Mouse (Mus musculus): ENCODE measurements at regions not wholly inside any gene's neighbourhood (a gene's known extent, or its start where the extent isn't known, plus 50 kb on each side); places are given as distances from the start of the nearest gene placed in this dataset.

DNA sequence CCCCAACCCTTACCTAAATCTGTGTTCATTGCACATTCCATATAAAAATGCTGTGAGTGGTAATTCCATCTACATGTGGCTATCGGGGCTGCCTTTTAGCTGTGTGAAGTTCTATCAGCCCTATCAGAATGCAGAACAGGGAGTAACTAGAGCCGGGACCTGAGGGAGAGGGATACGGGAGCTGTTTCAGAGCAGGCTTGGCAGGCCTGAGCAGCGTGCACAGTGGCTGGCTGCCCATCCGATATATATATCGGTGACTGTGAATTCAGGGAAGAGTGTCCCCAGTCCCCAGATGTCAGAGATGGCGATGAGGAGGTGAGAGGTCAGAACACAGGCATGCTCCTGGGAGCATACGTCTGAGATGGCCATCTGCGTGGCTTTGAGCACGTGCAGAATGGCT lies 79.0 kb downstream of the Arl4c start:
- peak; percentile 81 for DNase-seq

DNA sequence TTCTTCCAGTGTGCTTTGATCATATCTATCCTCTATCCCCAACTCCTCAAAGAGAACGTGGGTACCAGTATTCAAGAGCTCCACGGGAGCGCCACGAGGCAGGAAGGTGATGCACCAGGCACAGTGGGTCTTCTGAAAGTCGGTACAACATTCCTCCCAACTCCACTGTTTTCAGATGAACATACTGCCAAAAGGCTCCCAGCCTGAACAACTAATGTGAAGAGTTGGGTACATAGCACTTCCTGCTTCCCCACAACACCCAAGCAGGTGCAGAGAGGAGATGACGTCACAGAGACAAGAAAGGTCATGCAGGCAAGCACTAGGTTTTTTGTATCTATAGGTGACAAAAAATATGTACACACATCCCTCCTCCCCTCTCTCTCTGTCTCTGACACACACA lies 79.7 kb downstream of the Arl4c start:
- peak; percentile 76 for DNase-seq

DNA sequence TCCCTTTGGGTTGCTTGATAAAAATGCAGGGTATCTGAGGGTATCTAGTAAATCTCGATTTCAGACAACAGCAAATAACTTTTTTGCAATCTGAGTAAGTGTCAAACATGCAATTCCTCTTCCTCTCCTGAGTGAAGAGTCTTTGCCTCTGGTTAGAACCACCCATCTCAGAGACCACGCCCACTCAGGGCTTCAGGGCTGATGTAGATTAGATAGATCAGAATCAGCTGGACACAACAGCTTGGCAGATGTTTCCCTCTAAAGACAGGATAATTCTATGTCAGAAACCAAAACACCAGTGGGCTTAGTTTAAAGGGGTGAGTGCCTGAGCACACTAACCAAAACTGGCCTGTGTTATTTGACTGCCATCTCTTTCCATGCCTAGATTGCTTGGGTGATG lies 80.8 kb downstream of the Arl4c start:
- peak; percentile 83 for DNase-seq

DNA sequence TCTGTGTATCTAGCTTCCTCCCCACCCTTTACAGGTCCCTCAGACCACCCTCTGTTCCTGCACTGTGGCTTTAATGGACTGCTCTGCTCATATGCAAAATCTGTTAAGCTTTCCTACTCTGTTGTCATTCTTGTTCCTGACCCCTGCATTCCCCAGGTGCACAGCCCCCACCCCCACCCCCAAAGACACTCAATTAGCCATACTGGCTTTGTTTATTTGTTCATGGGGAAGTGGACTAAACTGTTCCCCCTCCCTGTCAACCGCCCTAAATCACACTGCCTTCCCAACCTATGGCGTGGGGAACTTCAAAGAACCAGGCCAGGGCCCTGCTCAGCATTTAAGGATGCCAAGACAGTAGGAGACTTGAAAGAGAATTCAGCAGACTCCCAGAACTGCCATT lies 89.0 kb downstream of the Arl4c start:
- DNase-seq = peak; percentile 78

DNA sequence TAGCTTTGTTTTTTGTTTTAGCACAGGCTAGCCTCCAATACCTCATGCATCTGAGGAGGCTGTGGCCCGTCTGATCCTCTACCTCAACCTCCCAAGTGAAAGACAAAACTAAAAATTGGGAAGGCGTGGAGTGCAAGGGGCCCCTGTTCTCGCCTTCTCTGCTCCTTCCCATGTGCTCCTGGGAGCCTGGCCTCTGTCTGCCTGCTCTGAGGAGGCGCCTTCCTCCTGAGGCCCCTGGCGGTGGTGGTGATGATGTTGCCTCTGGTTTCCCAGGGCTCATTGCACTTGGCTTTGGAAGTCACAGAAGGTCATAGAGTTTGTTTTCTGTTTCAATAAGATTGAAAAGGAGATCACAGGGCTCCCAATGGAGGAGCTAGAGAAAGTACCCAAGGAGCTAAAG lies 90.8 kb downstream of the Arl4c start:
- peak; percentile 80 for DNase-seq

DNA sequence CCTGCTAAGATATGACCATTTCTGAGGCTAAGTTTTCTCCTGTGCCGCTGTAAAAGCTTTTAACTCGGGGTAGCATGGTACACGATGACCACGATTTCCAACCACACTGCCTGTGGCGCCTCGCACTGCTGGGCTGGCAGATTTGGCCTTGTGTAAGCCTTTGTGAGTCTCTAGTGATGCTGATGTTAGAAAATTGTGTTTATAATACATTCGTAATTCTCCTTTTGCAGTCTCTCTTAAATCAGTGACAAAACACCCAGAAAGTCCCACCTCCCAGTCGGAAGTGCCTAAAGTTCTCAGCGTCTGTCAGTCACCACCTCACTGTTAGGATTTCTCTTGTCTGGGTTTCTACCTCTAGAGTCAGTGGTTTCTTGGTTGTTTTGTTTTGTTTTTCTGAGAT lies 91.2 kb downstream of the Arl4c start:
- DNase-seq = peak; percentile 83

DNA sequence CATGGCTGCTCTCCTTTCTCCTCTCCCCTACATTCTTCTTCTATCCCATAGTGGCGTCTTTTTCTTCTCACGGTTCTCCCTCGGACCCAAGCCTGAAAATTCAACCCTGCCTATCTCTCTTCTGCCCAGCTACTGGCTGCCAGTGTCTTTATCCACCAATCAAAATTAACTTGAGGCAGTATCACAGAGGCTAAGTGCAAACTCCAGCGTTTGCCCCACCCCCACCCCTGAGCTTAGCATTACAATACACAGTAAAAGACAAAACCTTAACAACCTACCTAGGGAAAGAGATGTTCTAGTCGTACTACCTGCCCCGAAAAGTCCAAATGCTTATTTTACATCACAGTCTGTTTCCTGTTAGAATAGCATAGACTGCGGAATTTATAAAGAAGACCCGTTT lies 93.2 kb downstream of the Arl4c start:
- no peak for DNase-seq

DNA sequence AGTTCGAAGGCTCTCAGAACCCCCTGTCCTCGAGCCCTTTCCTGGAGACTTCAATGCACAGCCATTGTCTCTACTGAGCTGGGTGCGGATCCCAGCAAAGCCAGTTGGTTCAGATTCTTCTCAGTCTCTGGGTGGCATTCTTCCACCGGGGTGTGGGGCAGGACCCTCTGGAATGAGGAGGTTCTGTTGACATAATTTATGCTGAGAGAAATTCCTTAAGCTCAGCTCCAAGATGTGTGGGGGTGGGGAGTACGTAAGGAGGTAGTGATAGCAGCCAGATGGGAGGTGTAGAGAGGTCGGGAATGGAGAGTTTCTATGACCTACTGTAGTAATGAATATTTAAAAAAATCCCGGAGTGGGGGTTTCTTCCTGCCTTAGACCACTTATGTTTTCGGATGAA lies 93.8 kb downstream of the Arl4c start:
- peak; percentile 59 for DNase-seq

DNA sequence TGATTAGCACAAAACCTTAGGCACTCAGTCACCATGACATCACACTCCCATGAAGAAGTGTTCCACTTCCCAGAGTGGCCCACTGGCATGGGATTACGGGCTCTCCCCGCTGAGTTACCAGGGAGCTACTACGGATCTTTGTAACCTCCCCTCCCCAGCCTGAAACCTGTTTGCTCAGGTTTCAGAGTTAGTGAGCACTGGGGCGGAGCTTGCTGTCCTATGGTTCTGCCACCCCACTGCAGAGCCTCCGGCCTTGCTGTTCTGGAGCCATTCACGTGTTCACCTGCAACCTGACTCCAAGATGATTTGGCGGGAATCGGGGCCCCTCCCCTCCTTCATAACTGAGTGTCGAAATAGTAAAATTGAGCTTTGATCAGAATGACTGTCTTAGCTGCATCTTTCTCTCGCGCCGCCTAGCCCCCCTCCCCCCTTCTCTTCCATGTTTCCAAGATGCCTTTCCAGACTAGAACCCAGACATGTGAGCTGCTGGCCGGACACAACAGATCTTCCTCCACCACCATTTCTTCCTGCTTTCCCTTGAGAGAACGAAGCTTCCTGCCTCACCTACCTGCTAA lies 95.8 kb upstream of the Glrp1 start:
- peak; percentile 79 for DNase-seq

DNA sequence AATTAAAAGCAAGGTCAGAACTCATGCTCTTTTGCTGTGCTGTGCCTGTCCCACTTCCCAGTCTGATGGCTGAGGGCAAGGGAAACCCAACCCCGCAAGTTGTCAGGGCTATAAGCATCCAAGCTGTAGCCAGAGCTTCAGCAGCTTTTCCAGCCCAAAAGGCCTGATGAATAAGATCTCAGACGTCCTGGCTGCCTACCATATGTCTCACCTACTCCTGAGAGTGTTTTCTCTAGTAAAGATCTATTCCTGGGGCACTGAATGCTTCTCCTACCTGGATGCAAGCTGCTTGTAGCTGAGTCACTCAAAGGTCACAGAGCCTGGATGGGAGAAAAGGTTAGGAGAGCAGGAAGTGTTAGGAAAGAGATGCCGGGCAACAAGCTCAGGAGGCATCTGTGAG lies 92.4 kb upstream of the Glrp1 start:
- DNase-seq = peak; percentile 55

DNA sequence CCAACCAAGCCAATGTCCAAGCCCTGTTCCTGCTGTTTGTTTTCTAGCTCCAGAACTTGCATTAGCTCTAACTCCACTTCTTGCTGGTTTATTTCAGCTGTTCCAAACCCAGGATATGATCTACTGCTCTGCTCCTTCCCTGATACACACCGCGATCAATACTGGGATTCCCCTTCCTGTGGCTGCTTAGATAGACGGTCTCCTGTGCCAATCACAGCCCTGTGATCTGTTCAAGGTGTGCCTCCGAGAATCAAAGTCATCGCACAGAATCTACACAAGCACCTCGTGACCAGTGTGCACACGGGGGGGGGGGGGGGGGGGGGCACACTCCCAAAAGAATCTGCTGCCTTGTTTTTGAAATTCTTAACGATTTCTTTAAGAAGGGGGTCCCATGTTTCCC lies 91.9 kb upstream of the Glrp1 start:
- peak; percentile 29 for DNase-seq

DNA sequence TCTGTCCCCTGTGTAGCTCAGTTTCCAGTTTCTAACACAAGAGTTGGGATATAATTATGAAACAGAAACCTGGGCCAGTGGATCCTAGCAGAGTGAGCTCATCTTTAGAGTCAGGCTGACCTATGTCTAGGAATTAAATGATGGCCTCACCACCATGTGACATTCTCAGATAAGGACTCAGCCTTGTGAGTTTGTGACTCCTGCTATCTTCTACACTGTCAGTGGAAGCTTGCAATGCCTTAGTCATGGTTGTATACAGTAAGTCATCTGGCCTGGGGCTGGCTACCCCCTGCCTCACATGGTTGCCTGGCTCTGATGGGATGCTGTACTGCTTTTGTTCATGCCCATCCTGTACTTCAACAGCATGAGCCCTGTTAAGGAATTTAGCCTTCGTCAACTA lies 90.3 kb upstream of the Glrp1 start:
- peak; percentile 46 for DNase-seq

DNA sequence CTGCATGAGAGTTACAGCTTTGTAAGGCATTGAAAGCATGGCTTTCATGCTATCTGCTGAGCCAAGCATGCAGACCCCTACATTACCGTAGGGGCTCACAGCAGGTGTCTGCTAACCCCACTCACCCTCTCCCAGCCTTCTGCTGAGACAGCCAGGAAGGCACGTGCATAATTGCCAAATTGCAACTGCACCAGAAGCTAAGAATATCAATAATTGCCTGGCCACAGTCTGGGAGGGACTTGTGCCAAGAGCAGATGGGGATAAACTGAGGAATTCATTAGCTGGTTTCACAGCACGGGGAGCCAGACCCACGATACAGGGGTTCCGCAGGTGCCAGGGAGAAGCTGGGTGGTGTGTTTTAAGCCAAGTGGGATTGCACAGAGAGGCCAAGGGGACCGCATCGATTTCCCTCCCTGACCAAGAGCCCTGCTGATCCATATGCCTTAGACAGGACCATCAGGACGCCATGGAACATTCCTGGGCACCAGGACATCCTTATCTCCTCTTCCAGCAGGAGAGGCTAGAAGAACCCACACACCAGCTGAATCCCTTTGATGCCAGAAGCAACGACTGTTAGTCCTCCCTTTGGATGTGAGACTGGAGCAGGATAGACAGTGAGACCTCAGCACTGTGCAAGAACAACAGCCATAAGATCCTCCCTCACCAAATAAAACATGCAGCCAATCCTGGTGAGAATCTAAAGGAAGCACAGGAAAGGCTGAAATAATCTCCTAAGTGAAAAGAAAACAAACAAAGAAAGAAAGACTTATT lies 84.8 kb upstream of the Glrp1 start:
- peak; percentile 90 for DNase-seq

DNA sequence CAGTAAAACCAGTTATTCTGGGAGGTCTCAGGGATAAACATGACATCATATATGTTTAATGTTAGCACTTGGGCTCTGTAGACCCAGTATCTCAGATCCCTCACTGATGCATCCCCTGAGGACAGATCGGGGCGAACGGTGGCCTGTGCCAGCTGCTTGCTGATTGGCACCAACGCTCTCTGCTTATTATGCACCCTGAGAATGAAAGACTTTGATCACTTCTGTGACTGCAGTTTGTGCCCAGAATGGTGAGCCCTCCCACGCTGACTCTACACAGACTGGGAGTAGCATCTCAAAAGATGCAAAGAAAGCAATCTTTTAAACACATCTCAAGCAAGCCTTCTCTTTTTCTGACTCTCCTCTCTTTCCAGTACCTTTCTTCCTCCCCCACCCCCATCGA lies 82.2 kb upstream of the Glrp1 start:
- peak; percentile 23 for DNase-seq

DNA sequence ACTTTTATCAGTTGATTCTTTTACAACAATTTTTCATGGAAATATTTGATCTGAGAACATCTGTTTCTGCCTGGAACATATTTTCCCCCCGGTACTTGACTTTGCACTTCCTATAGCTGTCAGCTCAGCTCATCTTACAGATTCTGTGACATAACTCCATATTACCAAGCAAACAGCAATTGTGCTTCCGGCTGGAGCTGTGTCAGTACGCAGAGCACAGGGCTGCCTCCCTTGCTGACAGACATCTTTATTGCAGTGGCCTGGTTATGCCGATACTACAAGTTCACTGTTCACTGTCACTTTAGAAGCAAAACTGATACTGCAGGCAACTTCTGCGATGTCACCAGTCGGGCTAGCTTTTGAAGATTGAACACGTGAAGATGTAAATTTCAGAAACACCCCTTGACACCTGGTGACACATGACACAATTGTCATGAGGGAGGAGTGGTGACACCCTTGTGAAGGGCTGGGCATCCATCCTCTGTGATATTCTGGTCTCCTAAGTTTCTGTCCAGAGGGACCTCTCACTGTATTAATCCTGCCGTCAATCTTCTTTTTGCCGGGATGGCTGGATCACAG lies 81.0 kb upstream of the Glrp1 start:
- DNase-seq = peak; percentile 61

DNA sequence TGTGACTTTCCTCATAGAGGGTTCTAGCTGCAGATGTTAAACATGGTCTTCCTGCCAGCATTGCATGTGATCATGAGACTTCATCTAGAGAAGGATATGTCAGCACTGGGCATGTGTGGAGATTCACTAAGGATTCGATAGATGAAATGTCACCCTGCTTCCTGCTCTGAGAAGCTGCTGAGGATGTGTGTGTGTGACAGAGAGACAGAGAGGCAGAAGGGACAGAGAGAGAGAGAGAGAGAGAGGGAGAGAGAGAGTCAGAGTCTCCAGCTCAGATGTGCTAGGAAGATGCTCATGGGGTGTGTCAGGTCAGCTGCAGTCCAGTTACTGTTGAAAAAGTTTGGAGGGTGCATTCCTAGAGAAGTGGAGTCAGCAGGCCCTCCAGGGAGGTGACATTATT lies 78.9 kb upstream of the Glrp1 start:
- DNase-seq = no peak

DNA sequence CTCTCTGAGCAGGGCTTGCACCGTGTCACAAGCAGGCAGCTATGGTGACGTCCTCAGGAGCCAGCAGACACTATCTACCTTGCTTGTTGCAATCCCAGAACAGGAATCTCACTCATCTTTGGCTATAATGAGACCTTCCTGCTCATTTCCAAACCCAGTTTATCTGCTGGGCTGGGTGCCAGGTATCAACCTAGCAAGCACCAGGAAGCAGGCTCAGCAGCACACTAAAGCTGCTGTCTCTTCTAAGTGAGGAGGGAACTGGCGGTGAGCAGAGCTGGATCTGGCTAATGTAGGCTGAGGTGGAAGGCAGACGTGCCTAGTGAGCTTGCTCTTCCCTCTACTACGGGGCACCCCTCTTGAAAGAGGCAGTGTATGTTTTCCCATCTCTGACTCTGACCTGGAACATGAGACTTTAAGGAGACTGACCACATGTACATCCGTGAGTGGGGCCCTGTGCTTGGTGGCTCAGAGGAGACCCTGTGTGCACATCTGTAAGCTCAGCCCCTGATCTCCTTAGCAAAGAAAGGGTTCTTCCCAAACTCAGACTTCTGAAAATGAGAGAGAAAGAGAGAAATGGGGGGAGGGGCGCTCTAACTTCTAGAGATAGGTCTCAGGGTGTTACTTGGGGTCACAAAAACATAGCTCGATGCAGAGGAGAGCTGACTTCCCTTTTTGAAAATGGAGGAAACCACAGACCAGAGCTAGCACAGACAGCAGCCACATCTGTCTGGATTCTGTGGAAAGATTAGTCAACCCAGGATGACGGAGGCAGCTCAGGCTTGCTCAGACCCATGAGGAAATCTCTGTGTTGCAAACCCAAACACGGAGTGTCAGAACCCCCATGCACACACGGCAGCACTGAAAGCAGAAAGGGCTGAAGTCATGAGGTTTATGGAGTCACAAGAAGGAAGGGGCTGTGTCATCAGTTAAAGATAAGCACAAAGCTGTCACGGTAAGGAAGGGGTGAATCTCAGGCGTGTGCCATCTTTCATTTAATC lies 77.3 kb upstream of the Glrp1 start:
- DNase-seq = peak; percentile 98

DNA sequence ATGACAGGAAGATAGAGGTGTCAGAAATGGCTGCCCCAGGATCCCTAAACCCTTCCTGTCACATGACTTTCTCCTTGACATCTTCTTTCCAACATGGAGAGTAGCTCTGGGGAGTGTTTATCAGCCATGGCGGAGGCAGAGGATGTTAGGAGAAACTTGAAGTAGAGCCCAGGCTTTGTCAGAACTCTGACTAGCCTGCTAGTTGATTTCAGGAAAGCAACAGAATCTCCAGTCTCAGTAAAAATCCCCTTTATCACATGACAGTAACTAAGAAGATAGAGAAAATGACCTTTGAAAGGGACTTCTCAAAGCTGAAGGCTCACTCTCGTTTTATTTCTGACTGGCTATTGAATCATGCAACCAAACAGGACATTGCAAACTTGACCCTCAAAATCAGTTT lies 76.3 kb upstream of the Glrp1 start:
- DNase-seq = no peak

DNA sequence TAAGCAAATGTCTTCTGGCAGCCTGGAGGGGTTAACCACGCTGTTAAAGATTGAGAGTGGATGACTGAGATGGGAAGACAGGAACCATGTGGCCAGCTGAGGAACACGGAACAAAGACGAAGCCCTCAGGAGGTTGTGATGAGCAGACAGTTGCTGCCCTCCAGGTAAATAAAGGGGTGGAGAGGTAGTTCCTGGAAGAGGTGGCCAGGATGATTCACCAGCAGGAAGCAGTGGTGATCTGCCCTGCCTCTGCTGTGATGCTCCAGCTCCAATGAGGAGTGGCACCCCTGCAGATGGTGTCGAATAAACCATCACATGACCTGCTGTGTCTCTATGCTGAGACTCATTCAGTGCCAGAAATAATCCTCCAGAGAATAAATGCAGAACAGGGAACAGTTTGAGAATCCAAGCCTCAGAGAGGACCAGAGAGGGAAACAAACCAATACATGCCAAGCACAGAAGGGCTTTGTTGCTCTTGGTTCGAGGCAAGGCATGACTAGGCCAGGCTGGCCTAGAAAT lies 74.7 kb upstream of the Glrp1 start:
- DNase-seq = no peak

DNA sequence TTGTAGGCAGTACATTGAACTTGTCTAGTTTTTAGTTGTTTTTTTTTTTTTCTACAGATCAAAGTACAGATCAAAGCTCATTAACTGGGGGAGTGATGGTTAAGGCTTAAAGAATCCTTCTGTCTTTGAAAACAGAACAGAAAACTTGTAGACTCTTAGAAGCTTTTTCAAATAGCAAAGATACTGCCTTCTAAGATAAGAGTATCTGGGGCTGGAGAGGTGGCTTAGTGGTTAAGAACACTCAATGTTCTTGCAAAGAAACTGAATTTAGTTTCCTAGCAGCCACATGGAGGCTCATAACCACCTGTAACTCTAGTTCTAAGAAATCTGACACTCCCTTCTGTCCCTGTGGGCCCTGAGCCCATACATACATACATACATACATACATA lies 68.4 kb upstream of the Glrp1 start:
- no peak for DNase-seq

DNA sequence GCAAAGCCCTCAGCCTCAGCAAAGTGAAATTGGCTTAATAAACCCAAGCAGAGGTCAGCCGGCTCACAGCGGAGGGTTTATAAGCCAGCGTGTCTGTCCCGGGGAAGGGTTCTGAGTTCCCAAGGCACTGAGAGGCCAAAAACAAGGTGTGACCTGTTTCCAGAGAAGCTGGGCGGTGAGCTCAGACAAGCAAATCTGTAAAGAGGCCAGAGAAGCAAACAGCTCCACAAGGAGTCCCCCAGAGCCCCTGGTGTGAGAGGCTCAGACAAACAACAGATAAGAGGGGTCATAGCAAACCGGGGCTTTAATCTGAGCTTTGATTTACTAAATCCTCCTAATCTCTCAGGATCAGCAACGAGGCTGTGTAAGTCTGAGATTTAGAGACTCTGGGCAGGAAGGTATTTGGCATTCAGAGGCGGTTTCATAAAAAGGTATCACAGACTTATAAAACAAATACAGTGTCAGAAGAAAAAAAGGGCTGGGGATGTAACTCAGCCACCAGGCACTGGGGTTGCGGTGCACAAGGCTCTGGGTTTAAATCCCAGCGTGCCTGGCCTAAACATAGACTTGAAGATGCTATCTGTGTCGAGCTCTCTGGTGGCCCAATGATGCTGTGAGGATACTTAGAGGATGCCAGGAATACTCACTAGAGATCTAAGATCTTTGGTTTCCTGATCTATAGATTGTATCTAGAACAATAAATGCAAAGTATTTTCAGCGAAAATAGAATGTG lies 67.8 kb upstream of the Glrp1 start:
- no peak for DNase-seq

DNA sequence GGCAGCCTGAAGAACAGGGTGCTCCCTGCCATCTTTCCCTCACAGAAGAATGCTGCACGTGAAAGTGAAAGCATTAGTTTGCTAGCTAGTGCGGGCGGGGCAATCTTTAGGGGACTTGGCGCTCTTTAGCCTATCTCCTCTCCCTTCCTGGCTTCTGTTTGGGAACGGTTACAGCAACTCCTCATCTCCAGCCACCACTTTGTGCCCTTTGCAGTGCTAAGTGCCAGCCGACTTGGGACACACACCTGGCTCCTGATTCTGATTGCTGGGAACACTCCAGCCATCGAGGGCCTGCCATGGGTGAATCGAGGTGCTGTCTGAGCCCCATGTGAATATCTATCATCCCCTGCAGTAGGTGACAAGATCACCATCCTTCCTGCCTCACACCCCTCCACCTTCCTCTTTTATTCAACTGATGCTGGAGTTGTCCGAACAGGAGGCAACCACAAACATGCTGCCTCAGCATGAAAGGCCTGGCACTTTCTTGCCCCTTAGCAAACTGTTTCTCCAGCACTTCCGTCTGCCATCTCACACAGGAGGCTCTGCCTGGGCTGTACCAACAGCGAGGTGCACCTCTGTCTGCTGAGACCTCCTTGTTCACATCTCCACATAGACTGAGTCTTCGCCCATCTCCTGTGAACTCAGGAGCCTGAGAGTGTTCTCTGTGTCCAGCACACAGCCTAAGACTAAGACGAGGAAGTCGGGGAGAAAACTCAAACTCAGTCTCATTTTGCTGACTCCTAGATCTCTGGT lies 66.2 kb upstream of the Glrp1 start:
- DNase-seq = peak; percentile 94
